Mouse (Mus musculus) testis, adult 2 months (tissue): ENCODE data around the gene B4galt1. TPM values are rescaled to one million over a fixed set of nuclear protein-coding genes. Genes with fewer than 3 reads are reported as not detected.
A peak's percentile ranks its signal among the peaks of the same experiment; 100 is the strongest.

Source experiments
- H3K27ac ChIP-seq: fragments of 200-500 bp; 2 replicates; pipeline ENCODE4 v1.5.1; 2012; ENCODE audit warnings: low read depth, low read length; ENCODE audit not compliant: control insufficient read depth, insufficient read depth
- H3K27me3 ChIP-seq: fragments of 200-500 bp; 2 replicates; pipeline ENCODE4 v1.6.1; 2012; ENCODE audit warnings: mild to moderate bottlenecking, low read length, moderate library complexity; ENCODE audit not compliant: control insufficient read depth, insufficient read depth
- H3K36me3 ChIP-seq: fragments of 200-500 bp; 2 replicates; pipeline ENCODE4 v1.6.1; 2012; ENCODE audit warnings: mild to moderate bottlenecking, low read length; ENCODE audit not compliant: control insufficient read depth, insufficient read depth
- H3K4me1 ChIP-seq: fragments of 200-500 bp; 2 replicates; pipeline ENCODE4 v1.6.1; 2012; ENCODE audit warnings: low read length; ENCODE audit not compliant: control insufficient read depth, insufficient read depth
- H3K4me3 ChIP-seq: fragments of 200-500 bp; 2 replicates; pipeline ENCODE4 v1.5.1; 2012; ENCODE audit warnings: low read depth, mild to moderate bottlenecking, low read length, moderate library complexity, mixed read lengths; ENCODE audit not compliant: control insufficient read depth
- CTCF ChIP-seq: fragments of 200-500 bp; IDR thresholded peaks from 2 replicates; pipeline ENCODE4 v1.5.1; 2012; ENCODE audit warnings: low read depth, mild to moderate bottlenecking, inconsistent platforms, low read length, moderate library complexity; ENCODE audit not compliant: control insufficient read depth, insufficient read depth, insufficient replicate concordance
- POLR2A ChIP-seq: fragments of 200-500 bp; IDR thresholded peaks from 2 replicates; pipeline ENCODE4 v1.6.1; 2012; ENCODE audit warnings: low read depth, mild to moderate bottlenecking, inconsistent platforms, low read length, moderate library complexity; ENCODE audit not compliant: control insufficient read depth
- polyA plus RNA-seq: library from polyadenylated mRNA; depleted of rRNA; stranded (reverse); fragments of >200 nt; gene quantifications from 2 replicates; pipeline ENCODE4 v1.2.3, GENCODE M21; 2012

B4galt1 gene
- polyA plus RNA-seq, 1 experiment: 10.3 TPM

DNA sequence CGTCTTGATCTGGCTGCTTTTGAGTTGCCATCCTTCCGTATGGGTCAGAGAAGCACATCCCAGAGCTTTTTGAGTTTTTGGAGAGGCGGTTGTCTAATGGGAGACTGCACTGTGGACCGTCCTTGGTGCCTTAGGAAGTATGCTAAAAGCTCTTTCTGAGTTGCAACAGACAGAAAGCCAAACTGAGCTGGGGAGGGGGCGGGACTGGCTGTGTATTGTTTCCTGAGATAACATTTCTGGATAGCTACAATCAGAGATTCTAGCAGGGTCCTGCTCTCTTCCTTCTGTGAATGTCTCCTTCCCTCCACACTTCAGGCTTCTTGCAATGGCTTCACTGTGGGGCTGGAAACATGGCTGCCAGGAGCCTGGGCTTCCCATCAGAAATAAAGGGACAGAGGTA, 23.7 kb upstream of the B4galt1 start:
- H3K27ac ChIP-seq: peak overlapping the region; percentile 22; the same call in 1 of the 2 replicates
- H3K4me1 ChIP-seq: peaks cover 9% of the 10 kb centered on the region
- no peak overlapping the region for H3K4me3 ChIP-seq
- no peaks in the 10 kb centered on the region for H3K27me3 ChIP-seq
- TF ChIP-seq CTCF (no peak), POLR2A (no peak)
- no peaks in the 10 kb centered on the region for H3K36me3 ChIP-seq

DNA sequence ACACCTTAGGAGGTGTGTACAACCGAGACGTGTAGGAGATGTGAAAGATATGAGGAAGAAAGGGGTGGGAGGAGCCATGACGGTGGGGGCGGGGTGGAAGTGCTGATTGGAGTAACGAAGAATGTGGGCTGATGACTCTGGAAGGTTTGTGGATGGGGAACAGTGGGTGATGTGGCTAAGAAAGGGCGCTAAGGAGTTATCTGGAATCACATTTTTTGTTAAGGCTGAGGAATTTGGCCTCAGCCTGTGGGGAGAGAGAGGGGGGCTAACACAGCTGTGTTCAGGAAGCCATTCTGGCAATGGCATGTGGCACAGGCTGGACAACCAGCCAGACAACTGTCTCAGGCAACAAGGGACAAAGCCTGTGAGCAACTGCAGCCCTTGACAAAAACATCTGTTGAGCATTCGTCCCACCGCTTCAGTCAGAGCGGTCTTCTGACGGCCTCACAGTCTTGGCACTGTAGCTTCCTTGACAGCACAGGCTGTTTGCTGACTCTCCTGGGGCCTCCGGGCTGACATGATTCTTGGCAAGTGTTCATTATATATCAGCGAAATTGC, 23.1 kb upstream of the B4galt1 start:
- no peak for TF ChIP-seq CTCF
- Histone ChIP-seq H3K27ac (peak overlapping the region; percentile 22), H3K4me3 (no peak overlapping the region)

DNA sequence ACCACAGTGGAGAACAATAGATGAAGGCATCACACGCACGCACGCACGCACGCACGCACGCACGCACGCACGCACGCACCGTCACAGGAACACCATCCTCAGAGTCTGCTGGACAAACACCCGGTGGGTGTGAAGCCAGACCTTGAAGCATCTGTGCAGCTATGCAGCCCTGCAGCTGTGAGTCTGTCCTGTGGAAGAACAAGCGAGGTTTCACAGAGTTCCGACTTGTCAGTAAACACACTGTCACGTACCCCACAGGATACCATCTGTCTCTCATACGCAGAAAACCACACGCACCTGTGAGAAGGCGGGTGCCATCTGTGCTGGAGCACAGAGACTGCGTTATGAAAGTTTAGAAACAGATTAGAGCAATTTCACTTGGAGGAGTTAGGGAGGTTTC, 22.0 kb upstream of the B4galt1 start:
- no peaks in the 10 kb centered on the region for H3K36me3 ChIP-seq
- peak overlapping the region; percentile 58 for H3K4me3 ChIP-seq
- H3K27me3 ChIP-seq: no peaks in the 10 kb centered on the region
- no peak overlapping the region for H3K27ac ChIP-seq
- TF ChIP-seq CTCF (no peak), POLR2A (no peak)
- peaks cover 9% of the 10 kb centered on the region for H3K4me1 ChIP-seq

More for the DNA sequence above, 23.1 kb upstream of the B4galt1 start:
- peaks cover 9% of the 10 kb centered on the region for H3K4me1 ChIP-seq
- no peaks in the 10 kb centered on the region for H3K27me3 ChIP-seq
- no peaks in the 10 kb centered on the region for H3K36me3 ChIP-seq

DNA sequence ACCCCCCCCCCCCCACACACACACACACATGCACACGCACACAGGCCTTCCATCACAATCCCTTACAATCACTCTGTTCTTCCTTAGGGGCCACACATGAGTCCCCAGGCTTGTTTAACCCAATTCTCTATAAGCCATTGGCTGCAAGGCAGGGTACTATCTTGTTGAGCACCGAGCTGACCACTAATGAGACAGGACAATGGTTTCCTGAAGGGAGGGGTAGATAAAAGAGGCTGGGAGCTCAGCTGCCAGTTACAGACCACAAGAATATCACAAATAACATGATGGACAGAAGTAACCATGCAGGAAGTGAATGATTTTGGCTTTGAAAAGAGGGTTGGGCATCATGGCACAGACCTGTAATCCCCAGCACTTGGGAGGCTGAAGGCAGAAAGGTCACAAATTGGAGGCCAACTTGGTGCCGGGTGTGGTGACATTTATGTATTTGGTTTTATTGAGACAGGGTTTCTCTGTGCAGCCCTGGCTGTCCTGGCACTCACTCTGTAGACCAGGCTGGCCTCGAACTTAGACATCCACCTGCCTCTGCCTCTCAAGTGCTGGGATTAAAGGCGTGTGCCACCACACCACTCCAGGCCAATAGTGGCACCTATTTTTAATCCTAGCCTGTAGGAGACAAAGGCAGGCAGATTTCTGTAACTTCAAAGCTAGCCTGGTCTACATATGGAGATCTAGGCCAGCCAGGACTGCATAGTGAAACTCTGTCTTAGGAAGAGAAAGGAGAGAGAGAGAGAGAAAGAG, 21.2 kb upstream of the B4galt1 start:
- no peaks in the 10 kb centered on the region for H3K27me3 ChIP-seq
- H3K27ac ChIP-seq: no peak overlapping the region
- H3K4me3 ChIP-seq: no peak overlapping the region
- no peak for TF ChIP-seq CTCF
- no peak for TF ChIP-seq POLR2A
- H3K4me1 ChIP-seq: peaks cover 9% of the 10 kb centered on the region
- H3K36me3 ChIP-seq: no peaks in the 10 kb centered on the region

DNA sequence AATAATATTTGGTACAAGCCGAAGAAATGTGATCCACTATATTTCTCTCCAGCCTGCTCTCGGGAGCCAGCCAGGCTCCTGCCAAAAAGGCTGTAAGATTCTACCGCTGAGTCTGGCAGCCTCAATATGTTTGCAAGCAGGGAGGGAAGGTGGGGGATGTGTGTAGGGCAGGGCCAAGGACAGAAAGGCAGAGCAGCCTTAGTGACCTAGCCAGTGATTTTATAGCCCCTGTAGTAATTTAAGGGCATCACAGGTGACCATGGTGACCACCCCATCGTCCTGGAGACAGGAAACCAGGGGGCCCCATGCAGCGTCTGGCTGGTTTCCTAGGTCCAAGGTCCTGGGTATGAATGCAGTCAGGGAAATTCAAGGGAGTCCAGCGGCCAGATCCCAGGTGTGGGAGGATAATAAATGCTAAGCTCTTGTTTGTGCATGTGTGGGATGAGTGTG, 20.4 kb upstream of the B4galt1 start:
- Histone ChIP-seq H3K36me3 (no peaks in the 10 kb centered on the region), H3K4me3 (no peak overlapping the region), H3K4me1 (peaks cover 9% of the 10 kb centered on the region), H3K27me3 (no peaks in the 10 kb centered on the region), H3K27ac (no peak overlapping the region)
- TF ChIP-seq CTCF (no peak), POLR2A (no peak)

DNA sequence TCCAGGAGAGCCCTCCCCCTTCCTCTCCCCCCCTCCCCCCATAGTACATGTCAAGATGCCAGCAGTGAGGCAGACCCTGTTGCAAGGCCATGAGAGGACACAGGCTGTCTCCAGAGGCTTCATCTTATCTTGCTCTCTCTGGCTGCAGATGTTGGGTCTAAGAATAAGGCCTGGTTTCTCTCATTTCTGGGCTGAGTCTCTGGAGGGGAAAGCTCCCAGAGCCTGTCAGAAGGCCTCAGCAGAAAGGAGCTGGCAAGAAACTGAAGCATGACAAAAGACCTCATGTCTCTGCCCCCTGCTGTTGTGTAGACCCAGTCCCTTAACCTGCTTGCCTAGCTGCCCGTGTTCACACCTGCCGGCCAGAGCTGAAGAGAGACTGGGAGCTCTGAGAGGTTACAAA, 19.5 kb upstream of the B4galt1 start:
- TF ChIP-seq CTCF (no peak), POLR2A (no peak)

DNA sequence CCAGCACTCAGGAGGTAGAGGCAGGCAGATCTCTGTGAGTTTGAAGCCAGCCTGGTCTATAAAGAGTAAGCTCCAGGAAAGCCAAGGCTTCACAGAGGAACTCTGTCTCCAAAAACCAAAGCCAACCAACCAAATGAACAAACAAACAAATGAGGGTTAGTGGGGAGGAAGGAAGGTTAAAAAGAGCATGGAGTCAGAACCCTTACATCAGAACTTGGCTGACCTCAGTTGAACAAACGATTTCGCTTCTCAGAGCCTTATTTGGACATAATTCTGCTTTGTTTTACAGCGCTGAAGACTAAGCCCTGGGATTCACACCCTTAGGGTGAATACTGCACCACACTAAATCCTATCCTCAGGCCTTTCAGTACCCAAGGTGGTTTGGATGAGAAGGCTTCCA, 18.3 kb upstream of the B4galt1 start:
- Histone ChIP-seq H3K27me3 (no peaks in the 10 kb centered on the region), H3K36me3 (no peaks in the 10 kb centered on the region), H3K4me3 (no peak overlapping the region), H3K27ac (no peak overlapping the region), H3K4me1 (peaks cover 6% of the 10 kb centered on the region)
- TF ChIP-seq POLR2A: no peak
- TF ChIP-seq CTCF: no peak

More for the DNA sequence above, 19.5 kb upstream of the B4galt1 start:
- H3K4me1 ChIP-seq: peaks cover 9% of the 10 kb centered on the region
- no peaks in the 10 kb centered on the region for H3K27me3 ChIP-seq
- H3K4me3 ChIP-seq: no peak overlapping the region
- H3K36me3 ChIP-seq: no peaks in the 10 kb centered on the region
- H3K27ac ChIP-seq: peak overlapping the region; percentile 40; the same call in 1 of the 2 replicates

DNA sequence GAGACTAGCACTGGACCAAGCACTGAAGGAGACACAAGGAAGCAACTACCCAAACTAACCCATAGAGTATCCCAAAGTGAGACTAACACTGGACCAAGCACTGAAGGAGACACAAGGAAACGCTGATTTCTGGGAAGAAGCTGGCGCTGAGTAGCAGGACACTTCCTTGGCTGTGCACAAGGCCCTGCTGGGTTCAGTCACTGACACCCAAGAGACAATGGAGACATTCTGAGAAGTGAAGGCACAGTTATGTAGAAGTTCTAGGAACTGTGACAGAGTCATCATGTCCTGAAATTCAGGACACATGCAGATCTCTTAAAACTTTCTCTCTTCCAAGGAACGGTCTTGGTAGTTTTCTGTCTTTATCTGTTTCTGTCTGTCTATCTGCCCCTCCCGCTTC, 16.4 kb upstream of the B4galt1 start:
- Histone ChIP-seq H3K4me1 (no peaks in the 10 kb centered on the region), H3K27me3 (no peaks in the 10 kb centered on the region), H3K27ac (no peak overlapping the region), H3K36me3 (no peaks in the 10 kb centered on the region), H3K4me3 (no peak overlapping the region)
- TF ChIP-seq POLR2A: no peak
- TF ChIP-seq CTCF: no peak
